Mouse (Mus musculus) heart, embryonic 15.5 days (tissue): ENCODE results near the gene Mtif3. TPM values are rescaled to one million over a fixed set of nuclear protein-coding genes. Genes with fewer than 3 reads are reported as not detected.

Experiments used
- ATAC-seq: fragments of 200-750 bp; cut with Nextera tagmentation; replicated peaks from 2 replicates; pipeline ENCODE4 v1.8.0; 2017; ENCODE audit warnings: low read depth, moderate TSS enrichment; ENCODE audit not compliant: insufficient number of reproducible peaks, insufficient read depth, low FRiP score
- H3K27ac ChIP-seq: fragments of 300-500 bp; sonication (generic); 2 replicates; pipeline ENCODE4 v1.5.1; 2015; ENCODE audit warnings: mild to moderate bottlenecking, inconsistent platforms
- H3K27me3 ChIP-seq: fragments of 300-500 bp; sonication (generic); 2 replicates; pipeline ENCODE4 v1.6.1; 2015; ENCODE audit warnings: inconsistent platforms
- H3K36me3 ChIP-seq: fragments of 300-500 bp; sonication (generic); 2 replicates; pipeline ENCODE4 v1.6.1; 2015; ENCODE audit warnings: mild to moderate bottlenecking, inconsistent platforms
- H3K4me1 ChIP-seq: fragments of 300-500 bp; sonication (generic); replicated peaks from 2 replicates; pipeline ENCODE4 v1.6.1; 2015; ENCODE audit warnings: inconsistent platforms
- H3K4me2 ChIP-seq: fragments of 300-500 bp; sonication (generic); 2 replicates; pipeline ENCODE4 v1.6.1; 2015; ENCODE audit warnings: inconsistent platforms, mild to moderate bottlenecking, moderate library complexity
- H3K4me3 ChIP-seq: fragments of 300-500 bp; sonication (generic); 2 replicates; pipeline ENCODE4 v1.5.1; 2015; ENCODE audit warnings: mild to moderate bottlenecking, inconsistent platforms
- H3K9ac ChIP-seq: fragments of 300-500 bp; sonication (generic); 2 replicates; pipeline ENCODE4 v1.6.1; 2015; ENCODE audit warnings: mild to moderate bottlenecking, inconsistent platforms
- H3K9me3 ChIP-seq: fragments of 300-500 bp; sonication (generic); replicated peaks from 2 replicates; pipeline ENCODE4 v1.6.1; 2016; ENCODE audit warnings: inconsistent platforms
- WGBS: fragments of 180-500 bp; shearing (Covaris S2); methylation state at CpG from one replicate; pipeline ENCODE4 v1.1.7; 2015; ENCODE audit warnings: mixed read lengths; 5-methylcytosine and 5-hydroxymethylcytosine counted together
- polyA plus RNA-seq: library from polyadenylated mRNA; unstranded; fragments of >200 nt; fragmentation: Nextera tagmentation; extraction: Ambion mirVana; gene quantifications from 2 replicates; pipeline ENCODE4 v1.2.1, GENCODE M21; 2015

Mtif3 gene
- polyA plus RNA-seq = 18.3 and 21.9 TPM in 2 replicates

GRCm38 (mm10) chr5:146963118-146963936 lies at the start of gene Mtif3:
Gene Mtif3 (minus strand): TSS chr5:146963800.
- H3K36me3 ChIP-seq = peaks cover 10% of the 10 kb centered on the region
- peak within 1 kb of the TSS; percentile 86 for H3K9ac ChIP-seq
- ATAC-seq = peak; percentile 64; the same call in 1 of the 2 replicates
- H3K4me1 ChIP-seq = peaks cover 10% of the 10 kb centered on the region
- 1% methylated on average over 46 of the region's 46 CpGs for WGBS
- H3K27me3 ChIP-seq = no peaks in the 10 kb centered on the region
- H3K4me3 ChIP-seq = peak within 1 kb of the TSS; percentile 93
- H3K4me2 ChIP-seq = peak within 1 kb of the TSS; percentile 69
- H3K27ac ChIP-seq = peak within 1 kb of the TSS; percentile 56
- no peaks in the 10 kb centered on the region for H3K9me3 ChIP-seq

DNA sequence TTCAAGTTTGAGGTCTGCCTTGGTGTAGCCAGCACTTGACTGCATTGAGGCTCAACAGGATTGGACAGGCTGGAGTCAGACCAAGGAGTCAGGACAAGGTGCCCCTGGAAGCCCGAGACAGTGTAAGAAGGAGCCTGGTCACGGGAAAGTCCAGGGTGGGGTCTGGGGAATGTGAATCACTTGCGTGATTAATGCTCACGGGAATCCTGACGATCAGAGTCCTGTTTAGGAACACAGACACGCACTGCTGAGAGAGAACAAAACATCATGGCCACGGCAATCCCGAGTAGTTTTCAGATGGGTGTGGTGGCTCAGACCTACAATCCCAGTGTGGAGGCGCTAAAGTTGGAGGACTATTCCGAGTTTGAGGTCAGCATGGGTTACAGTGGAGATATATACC lies 47.7 kb upstream of the Mtif3 start:
- no peak for ATAC-seq
- Histone ChIP-seq H3K4me3 (no peak overlapping the region), H3K4me1 (no peaks in the 10 kb centered on the region; the same call in 1 of the 2 replicates), H3K9me3 (no peaks in the 10 kb centered on the region), H3K27me3 (no peaks in the 10 kb centered on the region), H3K36me3 (no peaks in the 10 kb centered on the region), H3K27ac (no peak overlapping the region), H3K9ac (no peak overlapping the region), H3K4me2 (no peak overlapping the region)
- WGBS = 82% methylated on average over 10 of the region's 10 CpGs

GRCm38 (mm10) chr5:147003303-147003702 lies 39.7 kb upstream of the Mtif3 start:
- H3K27ac ChIP-seq = no peak overlapping the region
- H3K9me3 ChIP-seq = no peaks in the 10 kb centered on the region
- no peak overlapping the region for H3K4me3 ChIP-seq
- H3K27me3 ChIP-seq = no peaks in the 10 kb centered on the region
- no peak overlapping the region for H3K4me2 ChIP-seq
- H3K4me1 ChIP-seq = no peaks in the 10 kb centered on the region
- H3K36me3 ChIP-seq = no peaks in the 10 kb centered on the region
- WGBS = 53% methylated on average over 1 of the region's 1 CpGs
- H3K9ac ChIP-seq = no peak overlapping the region
- ATAC-seq = no peak

DNA sequence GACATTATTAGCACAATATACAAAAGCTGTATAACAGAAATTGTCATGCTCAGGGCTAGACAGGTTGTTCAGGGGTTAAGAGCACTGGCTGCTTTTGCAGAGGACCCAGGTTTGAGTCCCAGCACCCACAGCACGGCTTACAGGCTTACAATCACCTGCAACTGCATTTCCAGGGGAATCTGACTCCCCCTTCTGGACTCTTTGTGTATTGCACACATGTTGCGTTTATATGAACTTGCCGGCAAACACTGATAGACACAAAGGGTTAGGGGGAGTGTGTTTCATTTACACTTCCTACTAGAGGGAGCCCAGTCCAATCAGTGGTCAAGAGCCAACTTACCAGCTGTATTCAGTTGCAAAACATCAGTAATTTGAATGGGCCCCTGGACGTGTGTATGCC lies 37.7 kb upstream of the Mtif3 start:
- no peak overlapping the region for H3K27ac ChIP-seq
- 82% methylated on average over 4 of the region's 4 CpGs for WGBS
- H3K4me3 ChIP-seq = no peak overlapping the region
- no peak overlapping the region for H3K4me2 ChIP-seq
- H3K27me3 ChIP-seq = no peaks in the 10 kb centered on the region
- no peaks in the 10 kb centered on the region for H3K36me3 ChIP-seq
- H3K9me3 ChIP-seq = no peaks in the 10 kb centered on the region
- H3K4me1 ChIP-seq = no peaks in the 10 kb centered on the region
- no peak overlapping the region for H3K9ac ChIP-seq
- no peak for ATAC-seq

GRCm38 (mm10) chr5:146998802-146999201 lies 35.2 kb upstream of the Mtif3 start:
- H3K4me2 ChIP-seq = no peak overlapping the region
- ATAC-seq = no peak
- H3K9me3 ChIP-seq = no peaks in the 10 kb centered on the region
- H3K4me1 ChIP-seq = no peaks in the 10 kb centered on the region
- no peak overlapping the region for H3K4me3 ChIP-seq
- no peaks in the 10 kb centered on the region for H3K36me3 ChIP-seq
- WGBS = 88% methylated on average over 12 of the region's 12 CpGs
- no peak overlapping the region for H3K27ac ChIP-seq
- no peaks in the 10 kb centered on the region for H3K27me3 ChIP-seq
- H3K9ac ChIP-seq = no peak overlapping the region

DNA sequence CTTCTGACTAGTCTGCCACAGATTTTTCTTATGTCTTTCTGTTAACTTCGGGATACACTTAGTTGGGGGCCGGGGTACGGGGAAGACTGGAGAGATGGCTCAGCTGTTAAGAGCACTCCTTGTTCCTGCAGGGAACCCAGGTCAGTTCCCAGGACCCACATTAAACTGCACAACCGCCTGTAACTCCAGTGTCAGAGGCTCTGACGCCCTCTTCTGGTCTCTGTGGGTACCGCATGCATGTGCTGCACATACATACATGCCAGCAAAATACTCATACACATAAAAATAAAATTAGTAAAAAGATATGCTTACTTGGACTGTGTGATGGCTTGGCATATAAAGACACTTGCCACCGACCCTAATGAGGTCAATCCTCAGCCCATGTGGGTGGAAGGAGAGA lies 33.2 kb upstream of the Mtif3 start:
- H3K27me3 ChIP-seq = no peaks in the 10 kb centered on the region
- H3K9ac ChIP-seq = no peak overlapping the region
- ATAC-seq = no peak
- H3K4me1 ChIP-seq = 0 out of 2 replicates have a peak, but pooled peaks cover 4% of the 10 kb centered on the region
- H3K36me3 ChIP-seq = no peaks in the 10 kb centered on the region
- H3K27ac ChIP-seq = no peak overlapping the region
- no peak overlapping the region for H3K4me2 ChIP-seq
- 80% methylated on average over 7 of the region's 7 CpGs for WGBS
- H3K4me3 ChIP-seq = no peak overlapping the region
- no peaks in the 10 kb centered on the region for H3K9me3 ChIP-seq

GRCm38 (mm10) chr5:146994973-146995372 lies 31.4 kb upstream of the Mtif3 start:
- Histone ChIP-seq H3K4me2 (no peak overlapping the region), H3K4me1 (0 out of 2 replicates have a peak, but pooled peaks cover 4% of the 10 kb centered on the region), H3K4me3 (no peak overlapping the region), H3K9me3 (no peaks in the 10 kb centered on the region), H3K27me3 (no peaks in the 10 kb centered on the region), H3K9ac (no peak overlapping the region), H3K27ac (no peak overlapping the region), H3K36me3 (no peaks in the 10 kb centered on the region)
- no peak for ATAC-seq
- 50% methylated on average over 6 of the region's 6 CpGs for WGBS

- Histone ChIP-seq H3K4me3 (no peak overlapping the region), H3K9me3 (no peaks in the 10 kb centered on the region), H3K36me3 (no peaks in the 10 kb centered on the region), H3K27ac (no peak overlapping the region), H3K9ac (no peak overlapping the region), H3K4me1 (peaks cover 4% of the 10 kb centered on the region; the same call in 1 of the 2 replicates), H3K27me3 (no peaks in the 10 kb centered on the region), H3K4me2 (no peak overlapping the region)
- 54% methylated on average over 8 of the region's 8 CpGs for WGBS
- ATAC-seq = no peak
These were observed 29.9 kb upstream of the Mtif3 start for GRCm38 (mm10) chr5:146993509-146993908.

- H3K36me3 ChIP-seq = no peaks in the 10 kb centered on the region
- H3K9me3 ChIP-seq = no peaks in the 10 kb centered on the region
- H3K27me3 ChIP-seq = peaks cover 26% of the 10 kb centered on the region
- H3K4me3 ChIP-seq = no peak overlapping the region
- WGBS = 43% methylated on average over 5 of the region's 5 CpGs
- ATAC-seq = no peak
- H3K4me2 ChIP-seq = no peak overlapping the region
- H3K27ac ChIP-seq = no peak overlapping the region
- peaks cover 4% of the 10 kb centered on the region; the same call in 1 of the 2 replicates for H3K4me1 ChIP-seq
- H3K9ac ChIP-seq = no peak overlapping the region
These were observed 25.5 kb upstream of the Mtif3 start for GRCm38 (mm10) chr5:146989051-146989450.

DNA sequence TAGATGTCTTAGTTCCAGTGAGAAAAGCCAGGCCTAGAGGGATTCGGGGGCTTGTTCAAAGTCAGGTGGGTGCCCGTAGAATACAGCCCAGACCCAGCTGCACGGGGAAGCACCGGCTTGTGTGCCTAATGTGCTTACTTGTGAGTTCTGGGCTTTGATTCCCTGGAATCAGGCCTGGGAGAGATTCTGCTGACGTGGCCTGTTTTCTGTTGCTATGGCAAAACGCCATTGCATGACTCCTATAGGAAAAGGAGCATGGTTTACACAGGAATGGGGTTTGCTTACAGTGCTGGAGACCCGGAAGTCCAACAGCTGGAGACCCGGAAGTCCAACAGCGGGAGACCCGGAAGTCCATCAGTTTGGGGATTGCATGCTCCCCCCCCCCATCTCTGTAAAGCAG lies 24.0 kb upstream of the Mtif3 start:
- 81% methylated on average over 10 of the region's 10 CpGs for WGBS
- H3K27me3 ChIP-seq = peaks cover 37% of the 10 kb centered on the region
- no peaks in the 10 kb centered on the region for H3K36me3 ChIP-seq
- no peaks in the 10 kb centered on the region for H3K9me3 ChIP-seq
- H3K4me1 ChIP-seq = no peaks in the 10 kb centered on the region; the same call in 1 of the 2 replicates
- no peak for ATAC-seq
- no peak overlapping the region for H3K27ac ChIP-seq
- H3K9ac ChIP-seq = no peak overlapping the region
- H3K4me3 ChIP-seq = no peak overlapping the region
- no peak overlapping the region for H3K4me2 ChIP-seq

GRCm38 (mm10) chr5:146985725-146986433 lies 22.3 kb upstream of the Mtif3 start:
- Histone ChIP-seq H3K4me3 (no peak overlapping the region), H3K9me3 (no peaks in the 10 kb centered on the region), H3K4me1 (no peaks in the 10 kb centered on the region; the same call in 1 of the 2 replicates), H3K36me3 (no peaks in the 10 kb centered on the region), H3K27ac (no peak overlapping the region), H3K9ac (no peak overlapping the region), H3K27me3 (peaks cover 44% of the 10 kb centered on the region), H3K4me2 (peak overlapping the region; percentile 31)
- WGBS = 57% methylated on average over 21 of the region's 21 CpGs
- ATAC-seq = no peak
